Mouse (Mus musculus): ENCODE measurements around the gene Gmnc. TPM values are rescaled to one million over a fixed set of nuclear protein-coding genes. Genes with fewer than 3 reads are reported as not detected.

Gmnc gene
- polyA plus RNA-seq (2014; fragmentation: Nextera tagmentation; extraction: Ambion mirVana), result 0.06 TPM in 1 of 2 replicates, not detected in the other

- H3K4me1 ChIP-seq (ENCODE audit: control insufficient read depth, insufficient read depth, low read length), result no peaks in the 10 kb centered on the region
- 62% methylated on average over 13 of the region's 13 CpGs for WGBS
- ATAC-seq (ENCODE audit: insufficient number of reproducible peaks, insufficient read depth, low FRiP score, low read depth), result no peak
Observed at GRCm38 (mm10) chr16:26991477-26992300, at the start of gene Gmnc. Gmnc (minus strand) TSS chr16:26991652.

DNA sequence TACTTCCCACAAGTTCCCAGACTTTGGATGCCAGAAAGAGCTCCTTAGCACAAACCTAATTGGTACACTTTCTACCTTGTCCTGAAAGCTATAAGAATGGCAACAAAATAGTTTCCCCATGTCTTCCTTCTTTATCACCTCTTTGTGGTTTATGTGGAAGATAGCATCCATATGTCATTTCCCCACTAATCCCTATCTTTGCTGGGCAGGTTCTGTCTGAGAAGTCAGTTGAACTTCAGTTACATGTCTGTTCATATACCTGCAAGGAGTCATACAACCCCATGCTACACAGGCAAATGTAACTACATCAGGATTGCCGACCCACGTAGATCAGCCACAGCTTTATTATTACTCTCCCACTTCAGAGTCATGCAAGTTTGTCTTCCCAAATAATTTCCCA is 35.8 kb upstream of the Gmnc start:
- no peak for ATAC-seq (ENCODE audit: insufficient number of reproducible peaks, insufficient read depth, low FRiP score, low read depth)
- H3K4me1 ChIP-seq (ENCODE audit: control insufficient read depth, insufficient read depth, low read length), result no peaks in the 10 kb centered on the region
- 95% methylated on average over 2 of the region's 2 CpGs for WGBS

More at GRCm38 (mm10) chr16:26991477-26992300, at the start of gene Gmnc:
- Histone ChIP-seq H3K9me3 (ENCODE audit: control insufficient read depth, low read depth, low read length) (no peaks in the 10 kb centered on the region), H3K27ac (ENCODE audit: low read length) (no peak within 1 kb of the TSS), H3K4me3 (ENCODE audit: low read depth, low read length) (no peak within 1 kb of the TSS), H3K9ac (replicated peaks; ENCODE audit: low read depth, low read length) (no peak within 1 kb of the TSS), H3K4me2 (replicated peaks; ENCODE audit: low read depth, low read length) (no peak within 1 kb of the TSS), H3K27me3 (ENCODE audit: control insufficient read depth, insufficient read depth, low read length) (no peaks in the 10 kb centered on the region), H3K36me3 (ENCODE audit: control insufficient read depth, insufficient read depth, low read length) (no peaks in the 10 kb centered on the region)

DNA sequence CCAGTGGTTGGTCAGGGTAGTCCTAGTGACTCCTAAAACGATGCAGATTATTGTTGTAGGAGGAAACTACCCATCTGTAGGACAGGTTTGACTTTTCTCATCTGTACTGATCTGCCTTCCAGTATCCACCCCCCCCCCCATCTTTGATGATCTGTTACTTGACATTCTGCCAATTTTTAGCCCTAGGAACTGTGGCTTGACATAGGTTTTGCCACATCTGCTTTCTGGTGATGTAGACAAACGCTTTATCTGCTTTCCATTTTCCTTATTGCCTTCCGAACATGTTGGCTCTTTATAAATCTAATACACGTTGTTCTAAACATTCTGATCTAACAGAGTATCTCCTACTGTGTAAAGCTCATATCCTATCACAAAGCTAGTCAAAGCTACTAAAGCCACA is 34.8 kb upstream of the Gmnc start:
- H3K9me3 ChIP-seq (ENCODE audit: control insufficient read depth, low read depth, low read length), result no peaks in the 10 kb centered on the region
- ATAC-seq (ENCODE audit: insufficient number of reproducible peaks, insufficient read depth, low FRiP score, low read depth), result no peak

More for the DNA sequence above, 35.8 kb upstream of the Gmnc start:
- no peak overlapping the region for H3K4me3 ChIP-seq (ENCODE audit: low read depth, low read length)
- no peaks in the 10 kb centered on the region for H3K36me3 ChIP-seq (ENCODE audit: control insufficient read depth, insufficient read depth, low read length)
- H3K27me3 ChIP-seq (ENCODE audit: control insufficient read depth, insufficient read depth, low read length), result no peaks in the 10 kb centered on the region
- no peak overlapping the region for H3K9ac ChIP-seq (replicated peaks; ENCODE audit: low read depth, low read length)
- no peaks in the 10 kb centered on the region for H3K9me3 ChIP-seq (ENCODE audit: control insufficient read depth, low read depth, low read length)
- no peak overlapping the region for H3K27ac ChIP-seq (ENCODE audit: low read length)
- no peak overlapping the region for H3K4me2 ChIP-seq (replicated peaks; ENCODE audit: low read depth, low read length)

DNA sequence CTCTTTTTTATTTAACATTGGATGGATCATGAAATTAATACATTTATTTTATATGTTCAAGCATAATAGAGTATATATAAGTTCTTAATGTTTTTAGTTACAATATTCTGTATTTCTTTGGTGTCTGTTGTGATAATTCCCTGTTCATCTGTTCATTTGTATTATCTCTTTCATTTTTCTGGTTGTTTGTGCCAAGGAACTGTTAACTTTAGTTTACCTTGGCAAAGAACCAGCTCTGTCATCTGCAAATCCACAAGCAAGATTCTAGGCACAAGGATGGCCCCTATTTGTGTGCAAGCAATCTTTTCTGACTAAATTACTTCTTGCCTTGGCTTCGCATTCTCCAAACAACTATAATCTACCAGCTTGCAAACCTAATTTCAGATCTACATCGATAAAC is 31.3 kb upstream of the Gmnc start:
- H3K4me1 ChIP-seq (ENCODE audit: control insufficient read depth, insufficient read depth, low read length), result no peaks in the 10 kb centered on the region
- no peak overlapping the region for H3K4me3 ChIP-seq (ENCODE audit: low read depth, low read length)
- H3K36me3 ChIP-seq (ENCODE audit: control insufficient read depth, insufficient read depth, low read length), result no peaks in the 10 kb centered on the region
- 88% methylated on average over 2 of the region's 2 CpGs for WGBS
- no peak overlapping the region for H3K9ac ChIP-seq (replicated peaks; ENCODE audit: low read depth, low read length)
- no peaks in the 10 kb centered on the region for H3K27me3 ChIP-seq (ENCODE audit: control insufficient read depth, insufficient read depth, low read length)
- H3K27ac ChIP-seq (ENCODE audit: low read length), result no peak overlapping the region
- no peak for ATAC-seq (ENCODE audit: insufficient number of reproducible peaks, insufficient read depth, low FRiP score, low read depth)
- no peak overlapping the region for H3K4me2 ChIP-seq (replicated peaks; ENCODE audit: low read depth, low read length)
- H3K9me3 ChIP-seq (ENCODE audit: control insufficient read depth, low read depth, low read length), result no peaks in the 10 kb centered on the region

More for the DNA sequence above, 34.8 kb upstream of the Gmnc start:
- Histone ChIP-seq H3K4me3 (ENCODE audit: low read depth, low read length) (no peak overlapping the region), H3K27ac (ENCODE audit: low read length) (no peak overlapping the region), H3K36me3 (ENCODE audit: control insufficient read depth, insufficient read depth, low read length) (no peaks in the 10 kb centered on the region), H3K27me3 (ENCODE audit: control insufficient read depth, insufficient read depth, low read length) (no peaks in the 10 kb centered on the region), H3K4me1 (ENCODE audit: control insufficient read depth, insufficient read depth, low read length) (no peaks in the 10 kb centered on the region), H3K9ac (replicated peaks; ENCODE audit: low read depth, low read length) (no peak overlapping the region), H3K4me2 (replicated peaks; ENCODE audit: low read depth, low read length) (no peak overlapping the region)
- 85% methylated on average over 4 of the region's 4 CpGs for WGBS

DNA sequence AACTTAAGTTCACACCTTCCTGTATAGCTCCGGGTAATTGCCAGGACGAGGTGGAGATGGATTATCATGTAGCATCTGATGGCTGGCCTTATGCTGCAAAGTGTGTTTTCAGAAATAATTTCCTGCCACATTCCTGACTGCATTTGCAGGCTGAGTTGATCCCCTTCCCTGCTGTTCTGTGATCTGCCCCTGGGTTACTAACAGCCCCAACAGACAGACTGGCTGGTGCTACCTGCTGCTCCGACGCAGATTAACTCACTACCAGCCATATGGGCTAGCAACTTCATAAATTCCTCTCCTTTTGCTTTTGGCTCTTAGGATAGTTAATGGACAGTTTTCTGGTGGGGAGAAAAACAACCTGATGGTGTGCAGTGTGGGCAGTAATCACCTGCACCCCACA is 25.9 kb upstream of the Gmnc start:
- Histone ChIP-seq H3K27ac (ENCODE audit: low read length) (no peak overlapping the region), H3K4me1 (ENCODE audit: control insufficient read depth, insufficient read depth, low read length) (no peaks in the 10 kb centered on the region), H3K9ac (replicated peaks; ENCODE audit: low read depth, low read length) (no peak overlapping the region), H3K27me3 (ENCODE audit: control insufficient read depth, insufficient read depth, low read length) (no peaks in the 10 kb centered on the region), H3K9me3 (ENCODE audit: control insufficient read depth, low read depth, low read length) (no peaks in the 10 kb centered on the region), H3K4me3 (ENCODE audit: low read depth, low read length) (no peak overlapping the region), H3K36me3 (ENCODE audit: control insufficient read depth, insufficient read depth, low read length) (no peaks in the 10 kb centered on the region), H3K4me2 (replicated peaks; ENCODE audit: low read depth, low read length) (no peak overlapping the region)
- 60% methylated on average over 4 of the region's 4 CpGs for whole genome bisulfite sequencing
- ATAC-seq (ENCODE audit: insufficient number of reproducible peaks, insufficient read depth, low FRiP score, low read depth), result no peak

- Histone ChIP-seq H3K9me3 (ENCODE audit: control insufficient read depth, low read depth, low read length) (no peaks in the 10 kb centered on the region), H3K4me2 (replicated peaks; ENCODE audit: low read depth, low read length) (no peak overlapping the region), H3K27me3 (ENCODE audit: control insufficient read depth, insufficient read depth, low read length) (no peaks in the 10 kb centered on the region), H3K4me3 (ENCODE audit: low read depth, low read length) (no peak overlapping the region), H3K36me3 (ENCODE audit: control insufficient read depth, insufficient read depth, low read length) (no peaks in the 10 kb centered on the region), H3K27ac (ENCODE audit: low read length) (no peak overlapping the region), H3K4me1 (ENCODE audit: control insufficient read depth, insufficient read depth, low read length) (no peaks in the 10 kb centered on the region), H3K9ac (replicated peaks; ENCODE audit: low read depth, low read length) (no peak overlapping the region)
- WGBS, result 87% methylated on average over 1 of the region's 1 CpGs
- ATAC-seq (ENCODE audit: insufficient number of reproducible peaks, insufficient read depth, low FRiP score, low read depth), result no peak
Observed at GRCm38 (mm10) chr16:27002714-27003113, 11.3 kb upstream of the Gmnc start.

GRCm38 (mm10) chr16:26999563-26999962 is 8.1 kb upstream of the Gmnc start:
- no peak for ATAC-seq (ENCODE audit: insufficient number of reproducible peaks, insufficient read depth, low FRiP score, low read depth)
- Histone ChIP-seq H3K27me3 (ENCODE audit: control insufficient read depth, insufficient read depth, low read length) (no peaks in the 10 kb centered on the region), H3K4me3 (ENCODE audit: low read depth, low read length) (no peak overlapping the region), H3K9me3 (ENCODE audit: control insufficient read depth, low read depth, low read length) (no peaks in the 10 kb centered on the region), H3K36me3 (ENCODE audit: control insufficient read depth, insufficient read depth, low read length) (no peaks in the 10 kb centered on the region), H3K4me1 (ENCODE audit: control insufficient read depth, insufficient read depth, low read length) (no peaks in the 10 kb centered on the region), H3K9ac (replicated peaks; ENCODE audit: low read depth, low read length) (no peak overlapping the region), H3K27ac (ENCODE audit: low read length) (no peak overlapping the region), H3K4me2 (replicated peaks; ENCODE audit: low read depth, low read length) (no peak overlapping the region)
- WGBS, result 10% methylated on average over 2 of the region's 2 CpGs

DNA sequence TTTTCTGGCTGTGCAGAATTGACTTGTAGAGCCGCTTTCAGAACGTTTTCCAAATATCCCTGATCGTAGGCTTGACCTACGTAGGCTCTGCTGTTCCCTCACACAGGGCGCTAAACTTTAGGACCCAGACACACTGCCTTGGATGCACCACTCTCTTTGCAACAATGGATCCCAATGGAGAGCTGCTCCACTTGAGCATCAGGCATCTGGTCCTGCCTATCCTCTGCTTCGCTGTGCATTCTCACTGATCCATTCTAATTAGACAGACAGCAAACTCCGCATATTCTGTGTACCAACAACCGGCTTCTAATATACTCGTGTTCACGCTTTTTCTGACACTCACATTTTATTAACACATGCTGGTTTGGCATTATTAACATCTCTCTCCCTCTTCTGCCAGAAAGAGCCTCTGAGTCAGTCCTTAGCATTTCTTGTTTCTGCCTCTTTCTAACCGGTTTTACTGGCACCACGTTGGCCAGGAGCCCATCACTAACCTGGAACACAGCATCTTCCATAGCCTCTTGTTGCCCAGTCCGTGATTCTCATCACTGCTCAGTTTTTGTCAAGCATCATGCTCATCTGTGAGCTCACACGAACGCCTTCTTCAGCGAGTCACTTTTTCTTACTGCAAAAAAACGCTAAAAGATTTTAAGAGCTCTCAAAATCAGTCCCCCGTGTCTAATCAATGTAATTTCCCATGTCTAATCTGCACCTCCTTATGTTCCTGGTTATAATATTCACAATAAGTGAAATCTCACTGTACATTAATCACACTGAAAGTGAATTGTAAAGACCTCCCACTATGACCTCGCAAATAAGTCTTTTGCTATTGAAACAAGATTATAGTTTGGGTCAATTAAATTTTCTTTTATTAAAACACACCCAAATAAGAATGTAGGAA is 1.8 kb downstream of the Gmnc start:
- Histone ChIP-seq H3K4me1 (ENCODE audit: control insufficient read depth, insufficient read depth, low read length) (no peaks in the 10 kb centered on the region), H3K27me3 (ENCODE audit: control insufficient read depth, insufficient read depth, low read length) (no peaks in the 10 kb centered on the region), H3K27ac (ENCODE audit: low read length) (no peak overlapping the region), H3K4me2 (replicated peaks; ENCODE audit: low read depth, low read length) (no peak overlapping the region), H3K9me3 (ENCODE audit: control insufficient read depth, low read depth, low read length) (no peaks in the 10 kb centered on the region), H3K4me3 (ENCODE audit: low read depth, low read length) (no peak overlapping the region), H3K36me3 (ENCODE audit: control insufficient read depth, insufficient read depth, low read length) (no peaks in the 10 kb centered on the region), H3K9ac (replicated peaks; ENCODE audit: low read depth, low read length) (no peak overlapping the region)
- no peak for ATAC-seq (ENCODE audit: insufficient number of reproducible peaks, insufficient read depth, low FRiP score, low read depth)
- 82% methylated on average over 19 of the region's 19 CpGs for WGBS
